Mouse (Mus musculus) spleen, adult 2 months (tissue): ENCODE results near the gene Gm11060.

Source experiments
- CTCF ChIP-seq: fragments of 200-500 bp; IDR thresholded peaks from 2 replicates; pipeline ENCODE4 v1.5.1; 2011; ENCODE audit warnings: mild to moderate bottlenecking, inconsistent platforms; ENCODE audit not compliant: insufficient read depth, insufficient read length, insufficient replicate concordance; ENCODE audit errors: extremely low read depth
- POLR2A ChIP-seq: fragments of 200-500 bp; IDR thresholded peaks from 2 replicates; pipeline ENCODE4 v1.6.1; 2011; ENCODE audit warnings: low read depth, low read length, inconsistent platforms

GRCm38 (mm10) chr2:105126691-105127530, 35.1 kb downstream of the Gm11060 start:
- no peak for TF ChIP-seq CTCF
- TF ChIP-seq POLR2A = no peak
